Mouse (Mus musculus): ENCODE measurements around the gene Cyren. TPM values are rescaled to one million over a fixed set of nuclear protein-coding genes. Genes with fewer than 3 reads are reported as not detected.

The Cyren gene
- polyA plus RNA-seq, 1 experiment from 2014 or later, result 14.2 TPM

- no peaks in the 10 kb centered on the region for H3K27me3 ChIP-seq (ENCODE audit: control insufficient read depth, insufficient read depth, low read length)
- no peak overlapping the region for H3K9ac ChIP-seq (ENCODE audit: low read depth, low read length)
- no peak overlapping the region for H3K4me3 ChIP-seq (ENCODE audit: low read length)
- 72% methylated on average over 5 of the region's 5 CpGs for WGBS
- H3K4me1 ChIP-seq (ENCODE audit: control insufficient read depth, insufficient read depth, low read length), result no peaks in the 10 kb centered on the region
- H3K4me2 ChIP-seq (replicated peaks; ENCODE audit: low read depth, low read length), result no peak overlapping the region
- H3K9me3 ChIP-seq (ENCODE audit: control insufficient read depth, low read length), result no peaks in the 10 kb centered on the region
- no peak overlapping the region for H3K27ac ChIP-seq (ENCODE audit: low read depth, low read length)
- no peak for ATAC-seq (ENCODE audit: low FRiP score, low TSS enrichment)
- peaks cover 64% of the 10 kb centered on the region for H3K36me3 ChIP-seq (ENCODE audit: control insufficient read depth, insufficient read depth, low read length)
These were observed 25.6 kb upstream of the Cyren start for GRCm38 (mm10) chr6:34903441-34903840.

DNA sequence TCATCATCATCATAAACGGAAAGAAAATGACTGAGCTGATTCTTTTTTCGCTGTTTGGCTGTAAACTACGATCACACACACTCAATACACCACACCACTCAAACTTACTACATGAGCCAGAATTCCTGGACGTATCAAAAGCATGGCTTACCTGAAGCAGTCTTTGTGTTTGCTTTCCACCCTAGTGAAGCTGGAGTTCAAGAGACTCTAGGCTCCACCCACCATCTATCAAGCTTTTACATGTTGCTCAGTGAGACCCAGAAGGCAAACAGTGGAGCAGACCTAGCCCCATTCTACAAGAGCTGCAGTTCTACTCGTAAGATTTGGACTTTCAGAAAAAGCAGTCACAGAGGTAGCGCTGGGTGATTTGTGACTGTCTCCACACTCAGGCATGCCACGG lies 24.7 kb upstream of the Cyren start:
- H3K4me1 ChIP-seq (ENCODE audit: control insufficient read depth, insufficient read depth, low read length), result no peaks in the 10 kb centered on the region
- ATAC-seq (ENCODE audit: low FRiP score, low TSS enrichment), result no peak
- no peak overlapping the region for H3K27ac ChIP-seq (ENCODE audit: low read depth, low read length)
- no peak overlapping the region for H3K9ac ChIP-seq (ENCODE audit: low read depth, low read length)
- H3K36me3 ChIP-seq (ENCODE audit: control insufficient read depth, insufficient read depth, low read length), result peaks cover 64% of the 10 kb centered on the region
- no peak overlapping the region for H3K4me3 ChIP-seq (ENCODE audit: low read length)
- WGBS, result 74% methylated on average over 7 of the region's 7 CpGs
- H3K9me3 ChIP-seq (ENCODE audit: control insufficient read depth, low read length), result no peaks in the 10 kb centered on the region
- no peak overlapping the region for H3K4me2 ChIP-seq (replicated peaks; ENCODE audit: low read depth, low read length)
- H3K27me3 ChIP-seq (ENCODE audit: control insufficient read depth, insufficient read depth, low read length), result no peaks in the 10 kb centered on the region

GRCm38 (mm10) chr6:34901911-34902444 lies 24.1 kb upstream of the Cyren start:
- no peak for ATAC-seq (ENCODE audit: low FRiP score, low TSS enrichment)
- no peak overlapping the region for H3K27ac ChIP-seq (ENCODE audit: low read depth, low read length)
- H3K27me3 ChIP-seq (ENCODE audit: control insufficient read depth, insufficient read depth, low read length), result no peaks in the 10 kb centered on the region
- H3K9ac ChIP-seq (ENCODE audit: low read depth, low read length), result no peak overlapping the region
- no peak overlapping the region for H3K4me3 ChIP-seq (ENCODE audit: low read length)
- peaks cover 60% of the 10 kb centered on the region for H3K36me3 ChIP-seq (ENCODE audit: control insufficient read depth, insufficient read depth, low read length)
- H3K4me1 ChIP-seq (ENCODE audit: control insufficient read depth, insufficient read depth, low read length), result no peaks in the 10 kb centered on the region
- H3K9me3 ChIP-seq (ENCODE audit: control insufficient read depth, low read length), result no peaks in the 10 kb centered on the region
- no peak overlapping the region for H3K4me2 ChIP-seq (replicated peaks; ENCODE audit: low read depth, low read length)
- 77% methylated on average over 9 of the region's 9 CpGs for WGBS

DNA sequence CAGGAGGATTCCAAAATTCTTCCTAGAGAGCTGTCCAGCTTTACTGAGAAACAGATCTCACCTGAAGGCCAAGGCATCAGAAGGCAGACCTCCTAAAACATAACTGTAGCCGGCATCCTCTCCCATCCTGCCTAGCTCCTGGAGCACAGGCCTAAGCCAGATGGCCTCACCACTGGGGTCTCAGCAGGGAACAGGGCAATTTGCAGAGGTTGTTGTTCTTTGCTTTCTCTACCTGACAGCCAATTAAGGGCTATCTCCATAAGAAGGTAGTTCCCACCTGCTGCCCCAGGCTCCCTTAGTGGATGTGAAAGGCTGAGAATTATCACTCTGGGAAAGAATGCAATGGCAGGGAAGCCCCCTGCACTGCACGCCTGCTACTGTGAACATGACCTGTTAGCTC lies 23.1 kb upstream of the Cyren start:
- H3K9me3 ChIP-seq (ENCODE audit: control insufficient read depth, low read length), result no peaks in the 10 kb centered on the region
- ATAC-seq (ENCODE audit: low FRiP score, low TSS enrichment), result no peak
- H3K27me3 ChIP-seq (ENCODE audit: control insufficient read depth, insufficient read depth, low read length), result no peaks in the 10 kb centered on the region
- H3K4me2 ChIP-seq (replicated peaks; ENCODE audit: low read depth, low read length), result no peak overlapping the region
- no peak overlapping the region for H3K27ac ChIP-seq (ENCODE audit: low read depth, low read length)
- WGBS, result 74% methylated on average over 2 of the region's 2 CpGs
- H3K4me1 ChIP-seq (ENCODE audit: control insufficient read depth, insufficient read depth, low read length), result no peaks in the 10 kb centered on the region
- H3K9ac ChIP-seq (ENCODE audit: low read depth, low read length), result no peak overlapping the region
- no peak overlapping the region for H3K4me3 ChIP-seq (ENCODE audit: low read length)
- peaks cover 56% of the 10 kb centered on the region for H3K36me3 ChIP-seq (ENCODE audit: control insufficient read depth, insufficient read depth, low read length)

DNA sequence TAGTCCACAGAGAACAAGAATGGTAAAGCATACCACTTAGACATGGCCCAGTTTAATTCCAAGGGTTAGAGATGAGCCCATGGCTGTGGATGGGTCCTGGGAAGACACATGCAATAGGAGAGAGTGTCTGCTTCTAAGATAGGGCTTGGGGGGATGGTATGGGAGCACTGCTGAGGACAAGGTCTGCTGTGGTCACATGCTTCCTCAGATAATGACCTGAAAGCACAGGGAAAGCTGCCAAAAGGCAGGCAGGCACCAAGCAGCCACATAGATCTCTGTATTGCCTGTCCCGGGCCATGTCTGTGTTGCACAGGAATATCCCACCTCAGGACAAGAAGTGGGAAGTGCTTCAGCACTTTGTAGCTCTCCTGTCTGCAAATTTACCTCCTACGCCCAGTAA lies 21.3 kb upstream of the Cyren start:
- Histone ChIP-seq H3K9ac (ENCODE audit: low read depth, low read length) (no peak overlapping the region), H3K9me3 (ENCODE audit: control insufficient read depth, low read length) (no peaks in the 10 kb centered on the region), H3K27me3 (ENCODE audit: control insufficient read depth, insufficient read depth, low read length) (no peaks in the 10 kb centered on the region), H3K27ac (ENCODE audit: low read depth, low read length) (no peak overlapping the region), H3K4me2 (replicated peaks; ENCODE audit: low read depth, low read length) (no peak overlapping the region), H3K36me3 (ENCODE audit: control insufficient read depth, insufficient read depth, low read length) (peaks cover 59% of the 10 kb centered on the region), H3K4me3 (ENCODE audit: low read length) (no peak overlapping the region), H3K4me1 (ENCODE audit: control insufficient read depth, insufficient read depth, low read length) (no peaks in the 10 kb centered on the region)
- WGBS, result 94% methylated on average over 2 of the region's 2 CpGs
- ATAC-seq (ENCODE audit: low FRiP score, low TSS enrichment), result no peak

GRCm38 (mm10) chr6:34896168-34896780 lies 18.4 kb upstream of the Cyren start:
- Histone ChIP-seq H3K27me3 (ENCODE audit: control insufficient read depth, insufficient read depth, low read length) (no peaks in the 10 kb centered on the region), H3K4me3 (ENCODE audit: low read length) (no peak overlapping the region), H3K9ac (ENCODE audit: low read depth, low read length) (no peak overlapping the region; the same call in 1 of the 2 replicates), H3K4me2 (replicated peaks; ENCODE audit: low read depth, low read length) (no peak overlapping the region), H3K9me3 (ENCODE audit: control insufficient read depth, low read length) (no peaks in the 10 kb centered on the region), H3K36me3 (ENCODE audit: control insufficient read depth, insufficient read depth, low read length) (peaks cover 59% of the 10 kb centered on the region), H3K27ac (ENCODE audit: low read depth, low read length) (no peak overlapping the region), H3K4me1 (ENCODE audit: control insufficient read depth, insufficient read depth, low read length) (no peaks in the 10 kb centered on the region)
- WGBS, result 65% methylated on average over 16 of the region's 16 CpGs
- ATAC-seq (ENCODE audit: low FRiP score, low TSS enrichment), result no peak; the same call in 1 of the 2 replicates

DNA sequence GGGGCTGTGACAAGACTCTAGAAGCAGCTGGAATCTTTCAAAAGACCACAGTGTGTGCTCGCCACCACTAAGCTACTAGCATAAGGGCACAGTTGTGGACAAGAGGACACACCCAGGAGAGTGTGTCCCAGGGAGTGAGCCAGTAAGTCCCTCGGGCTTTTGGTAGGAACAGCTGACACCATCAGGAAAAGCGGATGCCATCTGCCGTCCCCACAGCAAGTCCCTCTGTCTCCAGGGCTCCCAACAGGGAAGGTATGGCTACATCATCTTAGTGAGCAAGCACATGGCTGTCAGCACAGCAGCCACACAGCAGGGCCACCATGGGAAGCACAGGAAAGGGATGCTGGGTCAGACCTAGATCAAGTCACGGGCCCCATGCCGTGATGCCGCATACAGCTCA lies 17.7 kb upstream of the Cyren start:
- no peak overlapping the region for H3K27ac ChIP-seq (ENCODE audit: low read depth, low read length)
- H3K9ac ChIP-seq (ENCODE audit: low read depth, low read length), result no peak overlapping the region
- H3K4me2 ChIP-seq (replicated peaks; ENCODE audit: low read depth, low read length), result no peak overlapping the region
- H3K36me3 ChIP-seq (ENCODE audit: control insufficient read depth, insufficient read depth, low read length), result peaks cover 57% of the 10 kb centered on the region
- no peak for ATAC-seq (ENCODE audit: low FRiP score, low TSS enrichment)
- H3K4me3 ChIP-seq (ENCODE audit: low read length), result no peak overlapping the region
- H3K9me3 ChIP-seq (ENCODE audit: control insufficient read depth, low read length), result no peaks in the 10 kb centered on the region
- no peaks in the 10 kb centered on the region for H3K4me1 ChIP-seq (ENCODE audit: control insufficient read depth, insufficient read depth, low read length)
- WGBS, result 84% methylated on average over 7 of the region's 7 CpGs
- H3K27me3 ChIP-seq (ENCODE audit: control insufficient read depth, insufficient read depth, low read length), result no peaks in the 10 kb centered on the region

GRCm38 (mm10) chr6:34889185-34889584 lies 11.3 kb upstream of the Cyren start:
- 36% methylated on average over 4 of the region's 4 CpGs for WGBS
- H3K4me2 ChIP-seq (replicated peaks; ENCODE audit: low read depth, low read length), result no peak overlapping the region

GRCm38 (mm10) chr6:34887131-34887850 lies 9.4 kb upstream of the Cyren start:
- no peaks in the 10 kb centered on the region for H3K9me3 ChIP-seq (ENCODE audit: control insufficient read depth, low read length)
- H3K9ac ChIP-seq (ENCODE audit: low read depth, low read length), result no peak overlapping the region
- peaks cover 37% of the 10 kb centered on the region for H3K36me3 ChIP-seq (ENCODE audit: control insufficient read depth, insufficient read depth, low read length)
- no peak overlapping the region for H3K27ac ChIP-seq (ENCODE audit: low read depth, low read length)
- no peak overlapping the region for H3K4me3 ChIP-seq (ENCODE audit: low read length)
- no peaks in the 10 kb centered on the region for H3K27me3 ChIP-seq (ENCODE audit: control insufficient read depth, insufficient read depth, low read length)
- peaks cover 9% of the 10 kb centered on the region; the same call in 1 of the 2 replicates for H3K4me1 ChIP-seq (ENCODE audit: control insufficient read depth, insufficient read depth, low read length)
- 78% methylated on average over 6 of the region's 6 CpGs for WGBS
- H3K4me2 ChIP-seq (replicated peaks; ENCODE audit: low read depth, low read length), result no peak overlapping the region
- ATAC-seq (ENCODE audit: low FRiP score, low TSS enrichment), result no peak

More at GRCm38 (mm10) chr6:34889185-34889584, 11.3 kb upstream of the Cyren start:
- no peak overlapping the region for H3K4me3 ChIP-seq (ENCODE audit: low read length)
- H3K9me3 ChIP-seq (ENCODE audit: control insufficient read depth, low read length), result no peaks in the 10 kb centered on the region
- H3K9ac ChIP-seq (ENCODE audit: low read depth, low read length), result no peak overlapping the region
- peaks cover 45% of the 10 kb centered on the region for H3K36me3 ChIP-seq (ENCODE audit: control insufficient read depth, insufficient read depth, low read length)
- no peaks in the 10 kb centered on the region for H3K27me3 ChIP-seq (ENCODE audit: control insufficient read depth, insufficient read depth, low read length)
- H3K4me1 ChIP-seq (ENCODE audit: control insufficient read depth, insufficient read depth, low read length), result peaks cover 9% of the 10 kb centered on the region; the same call in 1 of the 2 replicates
- no peak overlapping the region for H3K27ac ChIP-seq (ENCODE audit: low read depth, low read length)
- peak; percentile 88 for ATAC-seq (ENCODE audit: low FRiP score, low TSS enrichment)
